Mouse (Mus musculus): Measurements from ENCODE around the gene Fxyd5.

Gene Fxyd5

GRCm38 (mm10) chr7:31041023-31041407 lies 1.3 kb downstream of the Fxyd5 start:
- no peak for DNase-seq (ENCODE audit: low read depth, low spot score)

DNA sequence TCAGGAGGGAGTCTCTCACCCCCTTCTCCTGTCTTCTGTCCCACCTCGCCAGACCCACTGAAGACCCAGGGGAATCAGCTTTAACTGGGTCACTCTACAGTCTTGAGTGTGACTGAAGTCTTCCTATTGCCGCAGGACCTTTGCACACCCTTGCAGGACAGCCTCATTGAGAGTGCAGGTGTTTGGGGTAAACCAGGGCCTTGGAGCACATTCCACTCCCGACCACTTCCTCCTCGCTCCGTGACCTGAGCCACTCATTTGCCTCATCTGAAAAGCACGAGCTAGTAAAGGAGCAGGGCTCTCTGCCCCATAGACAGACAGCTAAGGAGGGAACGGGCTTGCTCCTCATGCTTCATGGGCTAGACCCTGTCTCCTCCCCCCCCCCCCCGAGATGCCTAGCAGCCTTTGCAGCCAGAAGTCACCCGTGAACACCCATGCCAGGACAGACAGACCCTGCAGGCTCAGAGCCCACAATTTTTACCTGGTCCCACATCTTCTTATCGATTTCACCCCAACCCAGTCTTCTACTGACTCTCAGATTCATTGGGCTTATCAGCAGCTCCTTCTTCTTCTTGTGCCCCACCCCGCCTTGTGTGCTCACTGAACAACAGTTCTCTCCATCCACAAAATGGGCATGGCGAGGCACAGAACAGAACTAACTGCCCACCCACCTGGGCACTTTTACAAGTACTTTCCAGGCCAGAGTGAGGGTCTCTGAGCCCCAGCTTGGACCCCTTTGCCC lies 1.8 kb downstream of the Fxyd5 start:
- DNase-seq (ENCODE audit: low read depth, low spot score) = no peak

- DNase-seq (ENCODE audit: low read depth, low spot score) = no peak
Measured at GRCm38 (mm10) chr7:31039011-31039410, 3.3 kb downstream of the Fxyd5 start.

- no peak for DNase-seq (ENCODE audit: low read depth, low spot score)
Measured at GRCm38 (mm10) chr7:31037675-31038074, 4.6 kb downstream of the Fxyd5 start.

GRCm38 (mm10) chr7:31036917-31037316 lies 5.4 kb downstream of the Fxyd5 start:
- DNase-seq (ENCODE audit: low read depth, low spot score) = no peak

GRCm38 (mm10) chr7:31035291-31035690 lies 7.0 kb downstream of the Fxyd5 start:
- no peak for DNase-seq (ENCODE audit: low read depth, low spot score)

DNA sequence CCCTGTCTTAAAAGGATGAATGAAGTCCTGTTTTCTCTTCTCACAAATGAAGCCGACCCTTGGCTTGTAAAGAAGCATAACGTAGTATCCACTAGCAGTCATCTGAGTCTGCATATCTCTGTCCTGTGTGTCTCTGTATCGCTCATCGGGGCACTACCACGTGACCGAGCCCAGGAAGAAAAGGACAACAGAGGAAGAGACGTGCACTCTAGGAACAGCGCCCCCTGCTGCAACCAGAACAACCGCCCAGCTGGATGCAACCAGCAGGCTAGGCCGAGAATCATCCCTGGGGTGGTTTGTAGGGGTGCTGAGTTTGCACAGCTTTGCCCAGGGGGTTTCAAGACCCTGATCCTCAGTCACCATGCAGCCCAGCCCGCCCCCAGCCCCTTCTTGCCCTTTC lies 7.5 kb downstream of the Fxyd5 start:
- no peak for DNase-seq (ENCODE audit: low read depth, low spot score)

DNA sequence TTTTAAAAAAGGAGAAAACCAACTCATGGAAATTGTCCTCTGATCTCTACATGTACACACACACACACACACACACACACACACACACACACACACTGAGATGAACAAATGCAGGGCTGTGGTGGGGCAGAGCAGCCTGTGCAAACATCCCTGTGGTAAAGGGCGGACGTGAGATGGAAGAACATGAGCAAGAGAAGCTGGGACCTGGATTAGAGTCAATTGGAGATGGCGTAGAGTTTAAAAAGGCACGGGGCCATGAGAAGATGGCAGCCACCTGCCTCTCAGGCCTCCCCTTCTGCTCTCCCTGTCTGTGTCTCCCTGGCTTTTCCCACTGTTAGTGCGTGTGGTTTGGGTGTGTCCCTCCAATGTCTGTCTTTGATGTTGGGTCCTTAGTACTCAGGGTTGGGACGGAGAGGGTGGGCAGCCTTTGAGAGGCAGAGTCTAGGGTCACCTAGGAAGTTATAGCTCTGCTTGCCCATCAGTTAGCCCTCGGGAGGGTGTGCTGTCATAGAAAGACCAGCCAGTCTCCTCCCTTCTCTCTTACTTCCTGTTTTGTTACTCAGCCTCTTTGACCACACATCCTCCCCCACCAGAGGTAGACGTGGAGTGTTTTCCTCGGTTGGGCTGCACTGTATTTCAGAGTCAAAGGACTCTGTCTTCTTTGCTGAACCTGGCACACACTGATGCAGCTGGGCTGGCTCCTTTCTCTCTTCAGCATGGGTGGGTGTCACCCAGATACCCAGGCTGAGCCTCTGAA lies 8.7 kb downstream of the Fxyd5 start:
- DNase-seq (ENCODE audit: low read depth, low spot score) = no peak

DNA sequence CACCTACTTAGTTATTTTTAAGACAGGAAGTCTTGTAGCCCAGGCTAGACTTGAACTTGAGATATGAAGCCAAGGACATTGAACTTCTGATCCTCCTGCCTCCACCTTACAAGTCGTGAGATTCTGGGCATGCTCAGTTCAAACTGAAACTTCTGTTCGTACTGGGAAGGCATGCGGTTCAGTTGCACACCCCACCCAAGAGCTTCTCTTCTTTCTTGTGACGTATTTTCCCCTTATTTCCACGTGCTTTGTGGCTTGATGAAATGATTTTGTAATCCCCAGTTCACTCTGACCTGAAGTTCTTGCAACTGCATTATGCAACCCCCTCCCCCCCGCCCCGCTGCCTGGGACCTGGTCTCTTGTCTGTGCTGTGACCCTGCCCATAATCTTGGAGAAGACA lies 10.6 kb downstream of the Fxyd5 start:
- DNase-seq (ENCODE audit: low read depth, low spot score) = no peak

GRCm38 (mm10) chr7:31030717-31031116 lies 11.6 kb downstream of the Fxyd5 start:
- no peak for DNase-seq (ENCODE audit: low read depth, low spot score)

- no peak for DNase-seq (ENCODE audit: low read depth, low spot score)
Measured at GRCm38 (mm10) chr7:31028609-31029008, 13.7 kb downstream of the Fxyd5 start.

- DNase-seq (ENCODE audit: low read depth, low spot score) = peak; percentile 91
Measured at GRCm38 (mm10) chr7:31017104-31017901, 25.0 kb downstream of the Fxyd5 start.

- DNase-seq (ENCODE audit: low read depth, low spot score) = no peak
Measured at GRCm38 (mm10) chr7:31012971-31013370, 29.3 kb downstream of the Fxyd5 start.

GRCm38 (mm10) chr7:31008889-31009288 lies 33.4 kb downstream of the Fxyd5 start:
- no peak for DNase-seq (ENCODE audit: low read depth, low spot score)

DNA sequence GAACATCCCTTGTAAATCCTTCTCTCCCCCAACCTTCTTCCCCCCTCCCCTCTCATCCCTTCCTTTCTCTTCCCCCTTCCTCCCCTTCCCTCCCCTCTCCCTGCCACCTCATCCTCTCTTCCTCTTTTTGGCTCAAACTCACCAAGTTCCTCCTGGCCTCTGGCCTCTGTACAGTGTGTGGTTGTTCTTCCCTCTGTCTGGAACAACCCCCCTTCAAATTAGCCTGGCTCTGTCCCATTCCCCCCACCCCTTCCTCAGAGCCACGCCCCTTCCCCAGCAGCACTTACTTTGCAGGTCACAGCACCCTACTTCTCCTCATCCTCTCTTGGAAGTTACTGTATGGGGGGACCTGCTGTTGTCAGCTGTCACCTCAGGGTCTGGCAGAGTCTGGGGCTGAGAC lies 34.1 kb downstream of the Fxyd5 start:
- DNase-seq (ENCODE audit: low read depth, low spot score) = no peak

GRCm38 (mm10) chr7:31007775-31008174 lies 34.5 kb downstream of the Fxyd5 start:
- no peak for DNase-seq (ENCODE audit: low read depth, low spot score)

DNA sequence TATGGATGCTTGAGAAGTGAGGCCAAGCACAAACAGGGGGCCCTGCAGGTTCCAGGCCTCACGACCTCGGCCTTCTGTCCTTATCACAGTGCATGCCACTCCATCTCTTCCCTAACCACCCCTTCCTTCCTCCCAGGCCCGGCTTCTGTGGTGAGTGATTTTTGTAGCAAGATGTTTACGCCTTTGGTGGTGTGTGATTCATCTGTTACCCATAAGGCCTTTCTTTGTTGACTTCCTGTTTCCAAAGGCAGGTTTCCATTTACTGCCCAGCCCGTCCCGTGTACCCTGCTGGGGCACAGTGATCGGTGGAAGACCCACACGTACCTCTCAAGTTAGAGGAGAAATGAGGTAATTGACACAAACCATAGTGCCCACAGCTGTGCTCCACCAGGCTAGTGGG lies 39.6 kb downstream of the Fxyd5 start:
- no peak for DNase-seq (ENCODE audit: low read depth, low spot score)

DNA sequence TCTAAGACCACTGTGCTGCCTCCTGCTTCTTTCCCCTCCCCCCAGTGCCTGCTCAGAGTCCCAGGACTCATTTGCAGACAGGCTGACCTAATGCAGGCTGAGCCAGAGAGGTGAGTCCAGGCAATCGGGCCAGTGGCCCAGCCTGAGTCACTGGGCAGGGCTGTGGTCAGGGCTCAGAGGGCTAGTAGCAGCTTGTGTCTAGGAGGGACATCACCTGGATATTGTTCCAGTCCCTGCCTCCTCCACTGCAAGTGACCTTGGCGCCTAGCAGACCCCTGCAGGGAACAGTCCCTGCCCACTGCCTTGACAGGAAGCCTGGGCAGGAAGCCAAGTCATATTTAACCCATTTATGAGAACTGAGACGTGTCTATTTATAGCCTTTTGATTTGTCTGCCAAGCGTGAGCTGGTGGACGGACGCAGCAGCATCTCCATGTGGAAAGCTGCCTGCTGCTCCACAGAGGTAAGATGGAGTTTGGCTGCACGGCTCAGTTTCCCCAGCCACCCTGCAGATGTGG lies 41.7 kb downstream of the Fxyd5 start:
- DNase-seq (ENCODE audit: low read depth, low spot score) = peak; percentile 31

GRCm38 (mm10) chr7:30996491-30996890 lies 45.8 kb downstream of the Fxyd5 start:
- DNase-seq (ENCODE audit: low read depth, low spot score) = no peak

GRCm38 (mm10) chr7:30993986-30994385 lies 48.3 kb downstream of the Fxyd5 start:
- no peak for DNase-seq (ENCODE audit: low read depth, low spot score)

- no peak for DNase-seq (ENCODE audit: low read depth, low spot score)
Measured at GRCm38 (mm10) chr7:30992148-30992547, 50.1 kb downstream of the Fxyd5 start.

DNA sequence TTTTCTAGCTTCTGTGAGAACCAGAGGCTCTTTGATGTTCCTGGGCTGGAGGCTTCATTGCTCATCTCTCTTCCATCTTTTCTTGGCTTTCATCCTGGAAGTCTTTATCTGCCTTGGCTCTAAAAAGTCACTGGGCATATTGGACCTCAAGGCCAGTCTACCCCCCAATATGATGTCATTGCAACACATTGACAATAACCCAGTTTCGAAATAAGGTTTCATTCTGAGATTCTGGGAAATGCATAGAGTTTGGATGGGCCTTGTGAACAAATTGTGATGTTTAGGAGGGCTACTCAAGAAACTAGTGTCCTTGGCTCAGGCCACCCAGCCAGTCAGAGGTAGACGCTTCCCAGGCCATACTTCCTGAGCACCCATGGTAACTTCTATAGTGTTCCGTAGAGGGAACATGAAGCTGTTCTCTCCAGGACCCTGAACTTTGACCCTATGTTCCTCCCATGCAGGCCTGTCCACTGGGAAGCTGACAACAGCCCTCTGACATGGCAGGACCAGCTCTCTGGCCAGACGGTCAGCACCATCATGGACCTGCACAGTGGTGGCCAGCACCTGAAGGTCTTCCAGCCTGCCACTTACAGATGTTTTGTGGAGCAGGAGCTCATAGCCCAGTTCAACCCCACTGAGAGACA lies 53.6 kb downstream of the Fxyd5 start:
- DNase-seq (ENCODE audit: low read depth, low spot score) = no peak

Measured in telencephalon, adult 2 months (tissue).